Comparison of ENCODE assay signal across 21 mouse cellular contexts in genomic region chr4:152880368-152880767, GRCm38 (mm10).
"Had no signal": no experiment of that assay in that cellular context is flagged by ENCODE, and none has a peak within 500 bp of the region (broad histone marks: within the 10 kb centered on the region; RNA-seq: fewer than 3 reads in every experiment).

No protein-coding gene starts in this region.

- H3K4me1 ChIP-seq: liver, embryonic 13.5 days; liver, embryonic 15.5 days; lung, embryonic 15.5 days; midbrain, embryonic 15.5 days; stomach, embryonic 15.5 days had no signal

- H3K9me3 ChIP-seq: liver, embryonic 15.5 days; lung, embryonic 15.5 days; midbrain, embryonic 15.5 days; neural tube, embryonic 15.5 days; stomach, embryonic 15.5 days had no signal

- H3K4me2 ChIP-seq: liver, embryonic 13.5 days; liver, embryonic 15.5 days; lung, embryonic 15.5 days; midbrain, embryonic 12.5 days; midbrain, embryonic 15.5 days; neural tube, embryonic 13.5 days; neural tube, embryonic 15.5 days; stomach, embryonic 15.5 days had no signal

- H3K36me3 ChIP-seq: liver, embryonic 13.5 days; liver, embryonic 15.5 days; lung, embryonic 15.5 days; midbrain, embryonic 12.5 days; midbrain, embryonic 15.5 days; neural tube, embryonic 13.5 days; neural tube, embryonic 15.5 days; stomach, embryonic 15.5 days had no signal

- DNase-seq: liver, embryonic 13.5 days; liver, postnatal 0 days; lung, adult 2 months; lung, postnatal 14 days; lung, postnatal 36 days; retina, postnatal 1 day; right cerebral cortex, adult 18-20 months; right cerebral cortex, postnatal 25 days; right cerebral cortex, postnatal 4 days; spleen, adult 18-20 months; thymus, adult 2 months; thymus, postnatal 25 days; thymus, postnatal 4 days had no signal

- H3K27me3 ChIP-seq: liver, embryonic 13.5 days; liver, embryonic 15.5 days; lung, embryonic 15.5 days; midbrain, embryonic 12.5 days; midbrain, embryonic 15.5 days; neural tube, embryonic 13.5 days; neural tube, embryonic 15.5 days; stomach, embryonic 15.5 days had no signal

- ATAC-seq: liver, postnatal 0 days; lung, postnatal 0 days; midbrain, embryonic 15.5 days had no signal

- H3K4me3 ChIP-seq: liver, embryonic 13.5 days; liver, embryonic 15.5 days; lung, embryonic 15.5 days; midbrain, embryonic 12.5 days; midbrain, embryonic 15.5 days; neural tube, embryonic 13.5 days; neural tube, embryonic 15.5 days; stomach, embryonic 15.5 days had no signal
